Mouse (Mus musculus) c-Kit-positive CD71-positive TER-119-positive erythroid progenitor cells, embryonic 14.5 days (primary cell): ENCODE results near the gene Gm48551.

Experiments
- DNase-seq: peaks from one replicate; pipeline ENCODE4 v3.0.0-alpha.2; 2013; ENCODE audit warnings: low spot score

The Gm48551 gene

GRCm38 (mm10) chr10:81404720-81405119, 20.5 kb downstream of the Gm48551 start:
- no peak for DNase-seq

GRCm38 (mm10) chr10:81405588-81406201, 21.4 kb downstream of the Gm48551 start:
- DNase-seq: peak; percentile 60

GRCm38 (mm10) chr10:81406504-81407440, 22.5 kb downstream of the Gm48551 start:
- no peak for DNase-seq

- peak; percentile 56 for DNase-seq
Measured at GRCm38 (mm10) chr10:81407539-81408423, 23.5 kb downstream of the Gm48551 start.

- no peak for DNase-seq
Measured at GRCm38 (mm10) chr10:81408424-81408729, 24.1 kb downstream of the Gm48551 start.

GRCm38 (mm10) chr10:81408871-81409291, 24.6 kb downstream of the Gm48551 start:
- peak; percentile 69 for DNase-seq

GRCm38 (mm10) chr10:81409330-81409729, 25.1 kb downstream of the Gm48551 start:
- no peak for DNase-seq

- no peak for DNase-seq
Measured at GRCm38 (mm10) chr10:81410350-81410749, 26.1 kb downstream of the Gm48551 start.

- no peak for DNase-seq
Measured at GRCm38 (mm10) chr10:81410981-81411380, 26.7 kb downstream of the Gm48551 start.

GRCm38 (mm10) chr10:81411471-81412400, 27.5 kb downstream of the Gm48551 start:
- DNase-seq: no peak

- no peak for DNase-seq
Measured at GRCm38 (mm10) chr10:81412586-81413309, 28.5 kb downstream of the Gm48551 start.

- DNase-seq: no peak
Measured at GRCm38 (mm10) chr10:81413310-81414261, 29.3 kb downstream of the Gm48551 start.

GRCm38 (mm10) chr10:81414682-81415081, 30.4 kb downstream of the Gm48551 start:
- no peak for DNase-seq

GRCm38 (mm10) chr10:81415146-81415545, 30.9 kb downstream of the Gm48551 start:
- DNase-seq: no peak

- DNase-seq: no peak
Measured at GRCm38 (mm10) chr10:81415549-81416310, 31.5 kb downstream of the Gm48551 start.

GRCm38 (mm10) chr10:81416581-81417226, 32.4 kb downstream of the Gm48551 start:
- DNase-seq: no peak

GRCm38 (mm10) chr10:81417227-81418215, 33.3 kb downstream of the Gm48551 start:
- DNase-seq: no peak
